Mouse (Mus musculus) layer of hippocampus, postnatal 10 days (tissue): Measurements from ENCODE around the gene Hrc. TPM values are rescaled to one million over a fixed set of nuclear protein-coding genes. Genes with fewer than 3 reads are reported as not detected.
A peak's percentile ranks its signal among the peaks of the same experiment; 100 is the strongest.
"Not testable (repeated sequence)": the region's sequence is repeated elsewhere in the genome, so short reads cannot be mapped to it uniquely, and the experiment has no call there.

Experiments
- DNase-seq, 2 experiments: peaks; one replicate each; pipeline ENCODE4 v3.0.0; 2021; ENCODE audit warnings: low spot score in 2 of 2
- total RNA-seq, 2 experiments: library from RNA; stranded (reverse); gene quantifications; 2 replicates each; pipeline ENCODE4 v1.2.3; 2021

Hrc gene
- total RNA-seq, 2 experiments from 2014 or later = 0.85 to 0.96 TPM

DNA sequence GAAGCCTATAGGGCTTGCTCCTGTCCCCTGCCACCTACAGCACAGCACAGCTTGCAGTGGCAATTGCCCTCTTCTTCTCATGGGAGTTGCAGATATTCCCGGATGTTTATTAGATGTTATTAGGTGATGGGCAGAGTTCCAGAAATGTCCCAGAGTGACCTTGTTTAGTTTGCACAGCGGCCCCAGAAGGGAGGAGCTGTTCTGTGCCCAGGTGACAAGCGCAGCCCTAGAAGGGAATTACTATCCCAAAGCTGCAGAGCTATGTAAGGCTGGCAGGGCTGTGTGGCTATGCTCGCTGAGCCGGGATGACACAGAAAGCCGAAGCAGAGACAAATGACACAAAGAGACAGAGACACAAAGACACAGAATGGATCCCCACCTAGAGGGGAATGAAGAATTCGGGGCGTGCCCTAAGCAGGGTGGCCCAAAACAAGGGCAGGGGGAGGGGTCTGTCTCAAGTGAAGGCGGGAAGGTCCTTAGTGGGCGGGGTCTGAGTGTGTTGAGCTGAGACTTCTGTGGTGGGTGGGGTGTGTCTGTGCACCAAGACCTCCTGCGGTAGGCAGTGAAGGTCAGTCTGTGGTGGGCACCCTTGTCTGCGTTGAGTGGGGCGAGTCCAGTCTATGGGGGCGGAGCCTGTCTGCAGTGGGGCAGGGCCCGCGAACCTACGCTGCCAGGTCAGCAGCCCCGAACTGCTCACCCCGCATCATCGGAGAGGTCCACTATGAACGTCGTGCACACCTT, 2.2 kb upstream of the Hrc start:
- no peak for DNase-seq

DNA sequence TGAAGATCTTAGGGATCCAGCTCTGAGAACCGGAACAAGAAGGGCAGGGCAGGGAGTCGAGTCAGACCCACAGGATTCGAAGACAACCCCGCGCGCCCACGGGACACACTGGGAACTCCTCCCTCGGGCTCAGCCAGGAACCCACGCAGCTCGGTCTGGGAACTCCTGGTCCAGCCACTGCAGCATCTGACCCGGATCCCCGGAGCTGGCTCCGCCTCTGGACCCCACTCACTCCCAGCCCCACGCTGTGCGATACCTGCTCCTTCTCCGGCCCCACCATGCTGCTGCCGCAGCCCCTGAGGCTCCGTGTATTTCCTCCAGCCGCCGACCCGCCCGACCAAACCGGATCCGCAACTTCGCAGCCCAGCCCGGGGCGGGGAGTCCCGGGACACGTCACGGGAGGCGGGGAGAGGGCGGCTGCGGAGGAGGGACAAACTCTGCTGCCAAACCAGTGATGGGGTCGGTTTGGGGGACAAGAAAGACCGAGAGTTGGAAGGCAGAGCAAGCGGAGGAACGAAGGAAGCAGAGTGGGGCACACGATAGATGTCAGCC, 1.6 kb upstream of the Hrc start, which contains the start of gene Trpm4:
Gene Trpm4, minus strand, starts transcription at position 350 of the 552 bp plus-strand sequence.
- peak; percentile 79 to 81 for DNase-seq

DNA sequence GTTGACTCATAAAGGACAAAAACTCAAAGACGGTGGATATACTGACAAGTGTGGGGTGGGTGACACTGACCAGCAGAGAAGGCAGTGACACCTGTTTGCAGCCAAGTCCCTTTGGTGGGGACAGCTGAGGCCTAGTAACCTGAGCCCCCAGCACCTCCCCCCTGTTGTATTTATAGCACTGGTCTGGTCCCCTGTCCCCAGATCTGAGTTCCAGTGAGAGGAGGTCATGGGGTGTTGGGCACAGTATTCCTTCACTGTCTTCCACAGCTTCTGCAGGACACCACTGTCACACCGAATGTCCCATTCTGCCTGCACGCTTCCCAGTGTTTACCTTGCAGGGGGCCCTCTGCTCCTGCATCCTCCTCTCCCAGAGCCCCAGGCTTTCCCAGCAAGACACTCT, 485 bp upstream of the Hrc start:
- DNase-seq = no peak

DNA sequence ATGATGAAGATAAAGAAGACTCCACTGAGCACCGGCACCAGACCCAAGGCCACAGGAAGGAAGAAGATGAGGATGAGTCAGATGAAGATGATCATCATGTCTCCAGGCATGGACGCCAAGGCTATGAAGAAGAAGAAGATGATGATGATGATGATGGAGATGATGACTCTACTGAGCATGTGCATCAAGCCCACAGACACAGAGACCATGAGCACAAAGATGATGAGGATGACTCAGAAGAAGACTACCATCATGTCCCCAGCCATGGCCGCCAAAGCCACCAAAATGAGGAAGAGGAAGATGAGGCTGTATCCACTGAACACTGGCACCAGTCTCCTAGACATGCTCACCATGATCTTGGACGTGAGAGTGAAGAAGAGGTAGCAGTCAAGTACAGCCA, 1.2 kb downstream of the Hrc start:
- no peak for DNase-seq

- no peak for DNase-seq
Measured at GRCm38 (mm10) chr7:45337469-45337868, 2.4 kb downstream of the Hrc start.

- peak in 1 of 2 experiments; percentile 52 for DNase-seq
Measured at GRCm38 (mm10) chr7:45338161-45338911, 3.2 kb downstream of the Hrc start.

- DNase-seq = peak; percentile 47 to 66
Measured at GRCm38 (mm10) chr7:45339410-45340065, 4.4 kb downstream of the Hrc start.

- DNase-seq = no peak
Measured at GRCm38 (mm10) chr7:45340066-45340442, 5.0 kb downstream of the Hrc start.

DNA sequence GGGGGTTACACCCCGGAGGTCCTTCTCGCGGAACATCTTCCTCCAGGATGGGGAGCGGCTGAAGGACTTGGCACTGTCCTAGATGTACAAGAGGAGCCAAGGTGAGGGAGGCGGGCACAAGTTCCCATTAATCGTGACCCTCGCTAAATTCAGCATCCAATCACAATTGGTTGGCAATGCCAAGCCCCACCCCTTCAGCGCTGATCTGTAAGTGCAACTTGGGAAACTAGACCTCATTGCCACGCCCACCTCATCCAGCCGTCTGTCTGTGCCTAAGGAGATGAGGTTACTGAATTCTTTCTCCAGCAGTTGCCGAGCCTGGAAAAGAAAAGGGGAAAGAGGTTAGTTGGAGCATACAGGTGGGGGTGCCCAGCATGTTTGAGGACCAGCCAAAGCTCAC, 5.6 kb downstream of the Hrc start:
- DNase-seq = peak in 1 of 2 experiments; percentile 43

DNA sequence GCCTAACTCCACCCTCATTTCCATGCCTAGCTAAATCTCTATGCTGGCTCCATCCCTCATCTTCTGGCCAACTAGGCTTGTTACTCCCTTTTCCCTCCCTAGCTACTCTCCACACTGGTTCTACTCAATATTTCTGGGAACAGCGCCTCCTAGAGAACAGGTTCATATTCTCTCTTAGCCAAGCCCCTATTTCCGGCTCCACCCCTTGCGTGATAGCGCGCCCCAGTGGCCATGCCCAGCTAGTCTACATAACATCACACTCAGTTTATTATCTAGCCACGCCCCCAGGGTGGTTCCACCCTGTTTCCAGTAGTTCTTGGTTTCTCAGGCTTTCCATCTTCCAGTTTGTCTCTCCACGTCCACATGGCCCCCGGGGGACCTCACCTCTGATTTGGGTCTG, 6.2 kb downstream of the Hrc start:
- DNase-seq = peak; percentile 85

DNA sequence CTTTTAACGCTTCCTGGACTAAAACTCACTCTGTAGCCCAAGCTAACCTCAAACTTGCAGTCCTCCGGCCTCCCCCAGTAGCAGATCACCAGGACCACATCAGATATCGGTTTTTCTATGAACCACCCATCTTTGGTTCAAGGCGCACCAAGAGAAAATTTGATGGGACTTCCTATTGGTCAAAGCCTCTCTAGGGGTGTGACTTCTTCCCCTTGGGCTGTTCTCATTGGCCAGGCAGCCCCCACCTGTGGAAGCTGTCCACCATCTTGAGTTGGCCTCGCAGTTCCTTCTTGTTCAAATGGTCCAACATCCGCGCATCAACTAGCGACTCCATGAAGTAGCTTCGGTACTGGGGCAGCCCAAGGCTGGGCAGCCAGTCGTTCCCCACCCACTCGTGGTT, 7.0 kb downstream of the Hrc start:
- DNase-seq = no peak

GRCm38 (mm10) chr7:45343543-45343942, 8.5 kb downstream of the Hrc start:
- no peak for DNase-seq

GRCm38 (mm10) chr7:45346905-45347304, 11.8 kb downstream of the Hrc start:
- DNase-seq = no peak

GRCm38 (mm10) chr7:45353041-45353440, 18.0 kb downstream of the Hrc start:
- no peak for DNase-seq

DNA sequence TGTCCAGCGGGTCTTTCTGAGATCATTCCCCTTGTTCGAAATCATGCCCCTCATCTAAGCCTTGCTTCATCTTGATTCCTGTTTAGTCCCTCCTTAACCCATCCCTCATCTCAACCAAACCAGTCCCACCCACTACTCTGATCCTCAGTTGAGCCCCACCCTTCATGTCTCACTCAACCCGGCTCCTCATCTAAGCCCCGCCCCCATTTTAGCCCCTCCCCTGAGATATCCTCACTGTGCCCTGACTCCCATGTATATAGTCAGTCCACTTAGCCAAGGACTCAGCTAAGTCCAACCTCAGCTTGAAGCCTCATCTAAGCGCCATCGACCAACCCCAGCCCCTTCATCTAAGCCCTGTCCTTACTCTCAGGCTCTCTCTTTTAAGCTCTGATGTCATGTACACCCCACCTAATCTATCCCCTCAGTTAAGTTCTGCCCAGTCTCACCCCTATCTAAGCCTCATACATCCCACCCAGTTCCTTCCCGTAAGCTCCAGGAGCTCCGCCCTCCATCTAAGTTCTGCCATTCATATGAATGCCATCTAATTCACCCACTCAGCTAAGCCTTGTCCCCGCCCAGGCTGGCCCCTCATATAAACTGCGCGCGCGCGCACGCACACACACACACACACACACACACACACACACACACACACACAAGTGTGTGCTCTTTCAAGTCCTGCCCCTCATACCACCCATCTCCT, 20.4 kb downstream of the Hrc start:
- no peak for DNase-seq

DNA sequence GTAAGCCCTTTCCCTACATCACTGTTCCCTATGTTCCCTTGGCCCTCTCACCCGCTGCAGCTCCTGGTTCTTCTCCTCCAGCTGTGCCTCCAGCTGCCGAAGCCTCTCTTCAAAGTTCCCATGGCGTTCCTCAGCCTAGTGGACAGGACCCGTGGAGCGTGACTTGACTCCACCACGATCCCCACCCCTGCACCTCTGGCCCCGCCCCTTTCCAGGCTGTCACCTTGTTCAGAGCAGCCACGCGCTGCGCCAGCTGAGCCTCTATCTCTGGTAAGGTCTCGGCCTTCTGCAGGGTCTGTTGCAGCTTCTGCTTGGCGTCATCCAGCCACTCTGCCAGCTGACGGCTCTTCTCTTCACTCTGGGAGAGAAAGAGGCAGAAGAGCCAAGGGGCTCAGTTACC, 21.0 kb downstream of the Hrc start:
- no peak for DNase-seq

- not testable (repeated sequence) for DNase-seq
Measured at GRCm38 (mm10) chr7:45359081-45359480, 24.0 kb downstream of the Hrc start.

GRCm38 (mm10) chr7:45360404-45361125, 25.5 kb downstream of the Hrc start:
- no peak for DNase-seq

DNA sequence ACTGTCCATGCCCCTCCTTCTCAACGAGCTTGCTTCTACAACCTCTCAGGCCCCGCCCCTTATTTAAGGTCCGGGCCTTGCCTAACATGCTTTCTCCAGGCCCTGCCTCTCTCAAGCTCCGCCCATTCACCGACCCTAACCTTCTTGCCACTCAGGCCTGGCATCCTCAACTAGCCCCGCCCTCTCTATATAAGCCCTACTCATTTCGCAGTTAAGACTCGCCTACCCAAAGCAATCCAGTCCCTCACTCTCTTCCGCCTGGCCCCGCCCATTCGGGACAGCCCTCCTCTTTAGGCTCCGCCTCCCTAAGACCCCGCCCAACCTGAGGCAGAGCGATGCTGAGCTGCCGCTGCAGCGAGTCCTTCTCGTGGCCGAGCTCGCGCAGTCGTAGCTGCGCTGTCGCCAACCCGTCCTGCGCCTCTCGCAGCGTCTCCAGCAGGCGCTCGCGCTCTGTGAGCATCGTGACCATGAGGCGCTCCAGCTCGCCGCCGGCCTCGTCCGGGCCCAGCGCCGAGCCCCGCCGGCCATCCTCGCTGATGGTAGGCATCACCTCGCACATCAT, 26.2 kb downstream of the Hrc start:
- peak; percentile 83 to 88 for DNase-seq

GRCm38 (mm10) chr7:45362801-45363200, 27.7 kb downstream of the Hrc start:
- DNase-seq = no peak
